Mouse (Mus musculus) midbrain, embryonic 16.5 days (tissue): ENCODE results near the gene Armc7. TPM values are rescaled to one million over a fixed set of nuclear protein-coding genes. Genes with fewer than 3 reads are reported as not detected.
"Not testable (repeated sequence)": the region's sequence is repeated elsewhere in the genome, so short reads cannot be mapped to it uniquely, and the experiment has no call there.

Source experiments
- ATAC-seq: fragments of 200-750 bp; cut with Nextera tagmentation; 2 replicates; pipeline ENCODE4 v1.8.0; 2017; ENCODE audit warnings: moderate TSS enrichment
- H3K27ac ChIP-seq: fragments of 300-500 bp; sonication (generic); 2 replicates; pipeline ENCODE4 v1.5.1; 2014; ENCODE audit warnings: mild to moderate bottlenecking, low read length, mixed read lengths
- H3K27me3 ChIP-seq: fragments of 300-500 bp; sonication (generic); 2 replicates; pipeline ENCODE4 v1.6.1; 2014; ENCODE audit warnings: low read depth, low read length, mixed read lengths; ENCODE audit not compliant: control insufficient read depth, insufficient read depth
- H3K36me3 ChIP-seq: fragments of 300-500 bp; sonication (generic); 2 replicates; pipeline ENCODE4 v1.6.1; 2014; ENCODE audit warnings: mild to moderate bottlenecking, low read length, moderate library complexity, mixed read lengths; ENCODE audit not compliant: control insufficient read depth, insufficient read depth
- H3K4me1 ChIP-seq: fragments of 300-500 bp; sonication (generic); 2 replicates; pipeline ENCODE4 v1.6.1; 2014; ENCODE audit warnings: mild to moderate bottlenecking, low read length, mixed read lengths; ENCODE audit not compliant: control insufficient read depth, insufficient read depth
- H3K4me2 ChIP-seq: fragments of 300-500 bp; sonication (generic); 2 replicates; pipeline ENCODE4 v1.6.1; 2014; ENCODE audit warnings: mild to moderate bottlenecking, low read length, mixed read lengths
- H3K4me3 ChIP-seq: fragments of 300-500 bp; sonication (generic); 2 replicates; pipeline ENCODE4 v1.5.1; 2014; ENCODE audit warnings: low read depth, mild to moderate bottlenecking, low read length, moderate library complexity, mixed read lengths
- H3K9ac ChIP-seq: fragments of 300-500 bp; sonication (generic); 2 replicates; pipeline ENCODE4 v1.6.1; 2014; ENCODE audit warnings: low read depth, low read length, mixed read lengths
- H3K9me3 ChIP-seq: fragments of 300-500 bp; sonication (generic); replicated peaks from 2 replicates; pipeline ENCODE4 v1.6.1; 2014; ENCODE audit warnings: mild to moderate bottlenecking, low read length, mixed read lengths; ENCODE audit not compliant: control insufficient read depth, poor library complexity, severe bottlenecking
- WGBS: fragments of 180-500 bp; shearing (Covaris S2); extraction: QIAGEN DNeasy Blood & Tissue Kit; methylation state at CpG from one replicate; pipeline ENCODE4 v1.1.7; 2014; 5-methylcytosine and 5-hydroxymethylcytosine counted together
- polyA plus RNA-seq: library from polyadenylated mRNA; unstranded; fragments of >200 nt; fragmentation: Nextera tagmentation; extraction: Ambion mirVana; gene quantifications from 2 replicates; pipeline ENCODE4 v1.2.1, GENCODE M21; 2015

Armc7 gene
- polyA plus RNA-seq, 1 experiment from 2014 or later = 19.6 TPM

- WGBS = 96% methylated on average over 2 of the region's 2 CpGs
- Histone ChIP-seq H3K36me3 (peaks cover 26% of the 10 kb centered on the region), H3K27ac (no peak overlapping the region), H3K27me3 (no peaks in the 10 kb centered on the region), H3K9me3 (no peaks in the 10 kb centered on the region), H3K4me1 (no peaks in the 10 kb centered on the region), H3K4me3 (no peak overlapping the region), H3K4me2 (no peak overlapping the region), H3K9ac (no peak overlapping the region)
- ATAC-seq = no peak
These were observed 46.8 kb downstream of the Armc7 start for GRCm38 (mm10) chr11:115522238-115522637.

GRCm38 (mm10) chr11:115522703-115523102, 47.2 kb downstream of the Armc7 start:
- Histone ChIP-seq H3K4me2 (no peak overlapping the region), H3K4me3 (no peak overlapping the region), H3K4me1 (no peaks in the 10 kb centered on the region), H3K27me3 (no peaks in the 10 kb centered on the region), H3K9ac (no peak overlapping the region), H3K9me3 (no peaks in the 10 kb centered on the region), H3K27ac (no peak overlapping the region), H3K36me3 (peaks cover 29% of the 10 kb centered on the region)
- WGBS = 70% methylated on average over 2 of the region's 2 CpGs
- ATAC-seq = no peak

- 85% methylated on average over 3 of the region's 3 CpGs for WGBS
- not testable (repeated sequence) for H3K9ac ChIP-seq, H3K4me2 ChIP-seq, H3K4me3 ChIP-seq, H3K27me3 ChIP-seq, H3K4me1 ChIP-seq, H3K9me3 ChIP-seq, ATAC-seq, H3K27ac ChIP-seq
- H3K36me3 ChIP-seq = peaks cover 36% of the 10 kb centered on the region
These were observed 51.0 kb downstream of the Armc7 start for GRCm38 (mm10) chr11:115526446-115526845.

- no peak for ATAC-seq
- H3K27me3 ChIP-seq = no peaks in the 10 kb centered on the region
- peak overlapping the region; percentile 85 for H3K4me2 ChIP-seq
- peaks cover 15% of the 10 kb centered on the region for H3K4me1 ChIP-seq
- H3K9ac ChIP-seq = peak overlapping the region; percentile 92
- WGBS = 6% methylated on average over 11 of the region's 11 CpGs
- no peaks in the 10 kb centered on the region for H3K9me3 ChIP-seq
- H3K4me3 ChIP-seq = peak overlapping the region; percentile 96
- peaks cover 9% of the 10 kb centered on the region; the same call in 1 of the 2 replicates for H3K36me3 ChIP-seq
- peak overlapping the region; percentile 99 for H3K27ac ChIP-seq
These were observed 59.4 kb downstream of the Armc7 start for GRCm38 (mm10) chr11:115534759-115535371.

GRCm38 (mm10) chr11:115535401-115536037, 60.1 kb downstream of the Armc7 start:
- Histone ChIP-seq H3K4me3 (peak overlapping the region; percentile 96), H3K27me3 (no peaks in the 10 kb centered on the region), H3K36me3 (0 out of 2 replicates have a peak, but pooled peaks cover 8% of the 10 kb centered on the region), H3K9ac (peak overlapping the region; percentile 92), H3K27ac (peak overlapping the region; percentile 99), H3K4me2 (peak overlapping the region; percentile 85), H3K9me3 (no peaks in the 10 kb centered on the region), H3K4me1 (peaks cover 15% of the 10 kb centered on the region)
- 0% methylated on average over 43 of the region's 84 CpGs for WGBS
- ATAC-seq = peak; percentile 75

GRCm38 (mm10) chr11:115536038-115536681, 60.7 kb downstream of the Armc7 start, which contains the start of gene Sumo2:
Gene Sumo2 (minus strand): TSS chr11:115536276.
- H3K9ac ChIP-seq = peak within 1 kb of the TSS; percentile 92
- 0 out of 2 replicates have a peak, but pooled peaks cover 8% of the 10 kb centered on the region for H3K36me3 ChIP-seq
- H3K4me3 ChIP-seq = peak within 1 kb of the TSS; percentile 96
- H3K27ac ChIP-seq = peak within 1 kb of the TSS; percentile 99
- WGBS = under 1% methylated on average over 58 of the region's 70 CpGs
- peak; percentile 87 for ATAC-seq
- no peaks in the 10 kb centered on the region for H3K27me3 ChIP-seq
- no peaks in the 10 kb centered on the region for H3K9me3 ChIP-seq
- peaks cover 15% of the 10 kb centered on the region for H3K4me1 ChIP-seq
- peak within 1 kb of the TSS; percentile 85 for H3K4me2 ChIP-seq

GRCm38 (mm10) chr11:115536856-115537568, 61.5 kb downstream of the Armc7 start:
- Histone ChIP-seq H3K27me3 (no peaks in the 10 kb centered on the region), H3K4me2 (peak overlapping the region; percentile 62), H3K36me3 (0 out of 2 replicates have a peak, but pooled peaks cover 4% of the 10 kb centered on the region), H3K9me3 (no peaks in the 10 kb centered on the region), H3K27ac (peak overlapping the region; percentile 99), H3K9ac (peak overlapping the region; percentile 60; the same call in 1 of the 2 replicates), H3K4me1 (peaks cover 15% of the 10 kb centered on the region), H3K4me3 (peak overlapping the region; percentile 96)
- WGBS = 82% methylated on average over 10 of the region's 10 CpGs
- no peak; the same call in 1 of the 2 replicates for ATAC-seq

- Histone ChIP-seq H3K4me2 (no peak overlapping the region), H3K4me3 (no peak overlapping the region), H3K27me3 (no peaks in the 10 kb centered on the region), H3K9ac (no peak overlapping the region), H3K36me3 (0 out of 2 replicates have a peak, but pooled peaks cover under 1% of the 10 kb centered on the region), H3K4me1 (peaks cover 15% of the 10 kb centered on the region), H3K27ac (no peak overlapping the region), H3K9me3 (no peaks in the 10 kb centered on the region)
- 67% methylated on average over 2 of the region's 2 CpGs for WGBS
- ATAC-seq = no peak
These were observed 62.6 kb downstream of the Armc7 start for GRCm38 (mm10) chr11:115538045-115538444.
